Mouse (Mus musculus): ENCODE measurements around the gene Wars.
A peak's percentile ranks its signal among the peaks of the same experiment; 100 is the strongest.

The Wars gene

DNA sequence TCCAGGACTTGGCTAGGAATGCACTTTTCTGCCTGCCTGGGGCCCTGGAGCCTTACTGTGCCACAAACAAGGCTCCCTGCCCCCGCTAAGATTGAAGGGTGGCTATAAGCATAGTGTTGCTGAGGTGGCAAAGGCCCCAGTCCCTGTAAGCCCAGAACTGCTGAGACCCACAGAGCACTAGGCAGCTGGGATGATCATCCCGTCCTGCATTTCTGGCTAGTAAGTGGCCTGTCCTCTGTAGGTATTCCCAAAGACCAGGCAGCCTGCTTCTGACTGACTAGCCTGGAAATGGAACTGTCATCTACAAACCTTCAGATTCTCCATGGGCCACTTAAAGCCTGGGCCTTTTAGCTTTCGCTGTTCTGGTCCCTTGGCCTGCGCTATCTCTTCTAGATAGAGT is 73.5 kb downstream of the Wars start:
- DNase-seq = no peak

DNA sequence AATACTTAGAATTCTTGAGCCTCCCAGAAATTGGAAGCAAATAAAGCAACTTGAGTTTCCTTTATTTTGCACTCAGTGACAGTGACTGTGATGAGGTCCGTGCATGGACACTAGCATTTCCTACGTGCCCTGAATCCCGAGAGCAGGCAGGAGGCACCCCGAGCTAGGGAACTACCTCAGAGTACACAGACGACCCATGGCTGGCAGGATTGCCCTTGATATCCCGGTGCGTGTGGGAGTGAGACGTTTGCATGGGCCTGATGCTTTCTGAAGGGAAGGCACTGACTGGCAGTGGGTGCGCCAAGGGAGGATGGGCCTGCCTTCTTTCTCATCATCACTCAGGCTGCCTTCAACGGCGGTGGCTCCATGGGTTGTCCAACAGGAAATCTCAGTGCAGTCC is 77.4 kb downstream of the Wars start:
- DNase-seq = no peak

DNA sequence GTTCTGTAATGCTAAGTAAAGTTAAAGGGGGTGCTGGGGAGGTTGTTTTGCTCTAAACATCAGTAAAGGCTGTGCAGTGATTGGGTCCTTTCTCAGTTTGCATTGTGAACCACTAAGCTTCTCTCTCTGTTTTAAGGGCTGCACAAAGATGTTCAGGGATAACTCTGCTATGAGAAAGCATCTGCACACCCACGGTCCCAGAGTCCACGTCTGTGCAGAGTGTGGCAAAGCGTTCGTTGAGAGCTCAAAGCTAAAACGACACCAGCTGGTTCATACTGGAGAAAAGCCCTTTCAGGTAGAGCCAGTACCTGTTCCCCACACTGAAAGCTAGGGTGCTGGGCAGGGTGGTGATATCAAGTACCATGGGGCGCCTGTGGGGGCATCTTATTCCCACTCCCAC is 79.5 kb downstream of the Wars start:
- no peak for DNase-seq

DNA sequence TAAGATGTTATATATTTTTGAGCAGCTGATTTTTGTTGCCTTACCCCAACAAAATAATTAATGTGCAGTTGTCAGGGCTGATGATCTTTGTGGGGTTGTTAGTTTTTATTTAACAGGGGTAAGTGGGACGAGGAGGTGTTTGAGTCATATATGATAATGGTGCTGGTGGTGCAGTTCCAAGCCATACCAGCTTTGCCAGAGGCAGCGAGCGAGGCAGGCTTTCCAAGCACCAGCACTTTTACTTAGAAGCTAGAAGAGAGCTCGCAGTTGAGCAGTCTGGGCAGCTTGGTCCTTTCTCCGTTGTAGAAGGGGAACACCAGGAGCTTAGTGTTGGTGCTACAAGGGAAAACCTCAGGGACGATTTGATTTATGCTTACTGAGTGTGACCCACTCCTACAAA is 81.5 kb downstream of the Wars start:
- DNase-seq = no peak

DNA sequence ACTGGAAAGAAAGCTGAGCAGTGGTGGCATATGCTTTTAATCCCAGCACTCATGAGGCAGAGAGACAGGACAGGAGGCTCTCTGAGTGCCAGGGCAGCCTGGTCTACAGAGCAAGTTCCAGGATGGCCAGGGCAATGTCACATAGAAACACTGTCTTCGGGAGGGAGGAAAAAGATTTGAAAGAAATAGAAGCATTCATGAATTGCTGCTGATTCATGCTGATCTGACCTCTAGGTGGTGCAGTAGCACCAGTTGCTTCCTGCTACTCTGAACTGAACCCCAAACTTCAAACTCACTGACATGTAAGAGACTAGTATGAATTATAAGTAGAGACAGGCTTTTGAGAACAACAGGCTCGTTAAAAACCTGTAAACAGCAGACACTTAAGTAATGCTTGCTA is 82.8 kb downstream of the Wars start:
- peak; percentile 38 for DNase-seq

DNA sequence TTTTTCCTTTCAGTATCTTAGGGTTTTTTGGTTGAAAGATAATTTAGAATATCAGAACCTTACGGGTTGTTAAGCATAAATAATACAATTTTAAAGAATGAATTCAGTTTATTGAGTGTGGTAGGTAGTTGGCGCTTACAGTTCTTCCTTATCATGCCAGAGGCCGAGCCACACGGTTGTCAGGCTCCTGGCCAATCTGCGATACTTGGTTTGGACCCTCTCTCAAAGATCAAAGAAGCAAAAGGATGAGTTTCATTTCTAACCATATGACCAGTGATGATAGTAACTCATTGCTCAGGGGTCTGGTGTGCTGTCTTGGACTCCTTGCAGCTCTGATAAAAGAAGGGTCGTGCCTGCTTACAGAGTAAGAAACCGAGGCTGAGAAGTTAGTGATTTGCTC is 83.7 kb downstream of the Wars start:
- no peak for DNase-seq
